Mouse (Mus musculus): ENCODE data around the gene Sorbs1.

- TF ChIP-seq CTCF (IDR thresholded peaks at IDR 0.05; ENCODE audit: low read depth) (no peak), EP300 (optimal IDR thresholded peaks at IDR 0.05) (no peak)
These were observed 37.1 kb downstream of the Sorbs1 start for GRCm38 (mm10) chr19:40476491-40476890.

Data from stomach, postnatal 0 days (tissue).